Mouse (Mus musculus) colon, adult 2 months (tissue): Measurements from ENCODE around the gene Chl1. TPM values are rescaled to one million over a fixed set of nuclear protein-coding genes. Genes with fewer than 3 reads are reported as not detected.

ENCODE experiments used
- polyA plus RNA-seq: library from polyadenylated mRNA; depleted of rRNA; stranded (reverse); fragments of >200 nt; gene quantifications from 2 replicates; pipeline ENCODE4 v1.2.3, GENCODE M21; 2012; rRNA removed

The Chl1 gene
- 0.20 and 0.50 TPM in 2 replicates for polyA plus RNA-seq

DNA sequence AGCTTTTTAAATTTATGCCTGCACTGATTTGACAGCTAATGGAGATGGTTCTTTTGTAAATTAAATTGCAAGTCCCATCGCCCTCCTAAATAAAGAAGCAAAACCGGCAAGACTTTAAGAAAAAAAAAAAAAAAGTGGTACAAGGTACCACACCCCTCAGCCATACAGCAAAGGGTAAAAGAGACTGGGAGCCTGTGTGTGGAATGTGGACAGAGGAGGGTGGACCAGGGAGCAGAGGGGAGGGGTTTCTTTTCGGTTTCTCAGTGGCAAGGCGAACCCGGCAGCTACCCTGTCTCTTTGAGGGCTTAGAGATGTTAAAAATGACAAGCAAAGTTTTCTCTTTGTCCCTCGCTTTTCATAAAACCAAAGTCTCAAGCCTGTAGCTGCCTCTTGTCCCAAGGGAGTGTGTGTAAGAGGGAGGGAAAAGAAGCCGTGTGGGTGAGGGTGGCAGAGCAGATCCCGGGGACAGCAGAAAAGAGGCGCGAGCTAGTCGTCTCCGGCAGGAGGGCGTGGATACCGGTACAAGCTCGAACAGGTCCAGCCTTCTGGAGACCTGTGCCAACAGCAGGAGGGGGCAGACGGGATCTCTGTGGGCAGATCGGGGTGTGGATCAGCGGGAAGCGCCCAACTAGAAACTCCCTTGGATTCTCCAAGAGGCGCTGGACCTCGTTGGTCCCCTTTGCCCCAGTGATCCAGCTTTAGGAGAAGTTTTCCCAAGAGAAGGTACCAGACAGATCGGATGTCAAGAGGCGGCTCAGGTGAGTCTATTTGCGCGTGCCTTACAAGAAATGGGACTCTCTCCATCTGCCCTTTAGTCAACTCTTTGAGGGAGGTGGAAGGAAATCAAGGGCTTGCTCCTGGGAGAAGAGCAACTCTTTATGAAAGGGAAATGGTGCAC lies at the start of gene Chl1:
Gene Chl1, plus strand, starts transcription at position 195 of the 898 bp plus-strand sequence.

